9 mouse cellular contexts compared by ENCODE assay signal in genomic region chr7:118488060-118488664, GRCm38 (mm10). TPM values are rescaled to one million over a fixed set of nuclear protein-coding genes. Genes with fewer than 3 reads are reported as not detected.
DNase-seq lines count a peak whose midpoint lies in the region; ATAC-seq lines count a peak whose summit lies in the region.
"Had no signal": no experiment of that assay in that cellular context is flagged by ENCODE, and none has a peak within 500 bp of the region (broad histone marks: within the 10 kb centered on the region; RNA-seq: fewer than 3 reads in every experiment).

No protein-coding gene starts in this region.

- peaks cover 15% of the 10 kb centered on the region; the same call in 1 of the 2 replicates for H3K36me3 ChIP-seq in heart, embryonic 10.5 days
- H3K36me3 ChIP-seq in lung, embryonic 15.5 days = peaks cover 9% of the 10 kb centered on the region; the same call in 1 of the 2 replicates
- H3K36me3 ChIP-seq in limb, embryonic 13.5 days = peaks cover 37% of the 10 kb centered on the region
- no peaks in the 10 kb centered on the region for H3K36me3 ChIP-seq in stomach, embryonic 16.5 days (ENCODE audit: control insufficient read depth, insufficient read depth, low read length)

- peak overlapping the region; percentile 5; the same call in 1 of the 2 replicates for H3K4me3 ChIP-seq in heart, embryonic 10.5 days
- H3K4me3 ChIP-seq in lung, embryonic 15.5 days = peak overlapping the region; percentile 21; the same call in 1 of the 2 replicates
- H3K4me3 ChIP-seq in limb, embryonic 13.5 days = peak overlapping the region; percentile 15
- H3K4me3 ChIP-seq in stomach, embryonic 16.5 days (replicated peaks; ENCODE audit: low read length) = peak overlapping the region; percentile 7

- H3K9me3 ChIP-seq in heart, embryonic 10.5 days = no peaks in the 10 kb centered on the region
- H3K9me3 ChIP-seq in lung, embryonic 15.5 days = no peaks in the 10 kb centered on the region
- H3K9me3 ChIP-seq in limb, embryonic 13.5 days = no peaks in the 10 kb centered on the region
- no peaks in the 10 kb centered on the region for H3K9me3 ChIP-seq in stomach, embryonic 16.5 days (replicated peaks; ENCODE audit: control insufficient read depth, low read length)

- DNase-seq in heart, embryonic 10.5 days (ENCODE audit: low spot score) = no peak
- no peak for DNase-seq in heart, adult 9 months (ENCODE audit: low spot score in 2 of 2)
- no peak for DNase-seq in lung, postnatal 36 days
- DNase-seq in spleen, postnatal 10 days (ENCODE audit: low spot score in 2 of 2) = no peak
- no peak for DNase-seq in frontal cortex, postnatal 25 days (ENCODE audit: low spot score in 2 of 2)
- DNase-seq: cerebellum, adult 18-20 months had no signal

- H3K9ac ChIP-seq in lung, embryonic 15.5 days = no peak overlapping the region; the same call in 1 of the 2 replicates
- H3K9ac ChIP-seq in limb, embryonic 13.5 days = 0 out of 2 replicates have a peak overlapping the region, but pooled peaks have one; percentile 25
- peak overlapping the region; percentile 6; the same call in 1 of the 2 replicates for H3K9ac ChIP-seq in stomach, embryonic 16.5 days (ENCODE audit: low read length)

- H3K27me3 ChIP-seq in heart, embryonic 10.5 days (ENCODE audit: insufficient read depth, poor library complexity, severe bottlenecking) = peaks cover 43% of the 10 kb centered on the region
- H3K27me3 ChIP-seq in lung, embryonic 15.5 days = no peaks in the 10 kb centered on the region
- peaks cover 16% of the 10 kb centered on the region for H3K27me3 ChIP-seq in limb, embryonic 13.5 days
- no peaks in the 10 kb centered on the region; the same call in 1 of the 2 replicates for H3K27me3 ChIP-seq in stomach, embryonic 16.5 days (ENCODE audit: control insufficient read depth, insufficient read depth, low read length)

- peaks cover 35% of the 10 kb centered on the region for H3K4me1 ChIP-seq in heart, embryonic 10.5 days
- peaks cover 46% of the 10 kb centered on the region for H3K4me1 ChIP-seq in lung, embryonic 15.5 days
- peaks cover 46% of the 10 kb centered on the region for H3K4me1 ChIP-seq in limb, embryonic 13.5 days
- H3K4me1 ChIP-seq in stomach, embryonic 16.5 days (ENCODE audit: control insufficient read depth, insufficient read depth, low read length) = peaks cover 50% of the 10 kb centered on the region

- no peak overlapping the region for H3K27ac ChIP-seq in heart, embryonic 10.5 days
- H3K27ac ChIP-seq in lung, embryonic 15.5 days = peak overlapping the region; percentile 72
- H3K27ac ChIP-seq in limb, embryonic 13.5 days = no peak overlapping the region
- H3K27ac ChIP-seq in stomach, embryonic 16.5 days (ENCODE audit: low read length) = peak overlapping the region; percentile 54; the same call in 1 of the 2 replicates

- H3K4me2 ChIP-seq in lung, embryonic 15.5 days = peak overlapping the region; percentile 92
- peak overlapping the region; percentile 89 for H3K4me2 ChIP-seq in limb, embryonic 13.5 days (replicated peaks)
- H3K4me2 ChIP-seq in stomach, embryonic 16.5 days (ENCODE audit: low read depth, low read length) = peak overlapping the region; percentile 79

- WGBS in heart, embryonic 10.5 days = 31% methylated on average over 8 of the region's 8 CpGs
- 22% methylated on average over 8 of the region's 8 CpGs for WGBS in lung, embryonic 15.5 days
- WGBS in limb, embryonic 13.5 days = 36% methylated on average over 8 of the region's 8 CpGs
- WGBS in stomach, embryonic 16.5 days = 35% methylated on average over 8 of the region's 8 CpGs

- no peak for ATAC-seq in lung, embryonic 15.5 days (ENCODE audit: borderline replicate concordance, extremely low read depth, low FRiP score, low TSS enrichment)
- no peak for ATAC-seq in limb, embryonic 13.5 days (ENCODE audit: low FRiP score, low read depth)
- ATAC-seq in stomach, embryonic 16.5 days (ENCODE audit: insufficient read depth, low FRiP score) = no peak

RNA-seq across cellular contexts. Expression of gene Itpripl2, which starts 3.6 kb away (rescaled TPM):
- polyA plus RNA-seq in heart, embryonic 10.5 days (2016; fragmentation: Nextera tagmentation; extraction: Ambion mirVana) = 1.6 and 2.2 TPM in 2 replicates
- polyA plus RNA-seq in lung, embryonic 15.5 days (2015; fragmentation: Nextera tagmentation; extraction: Ambion mirVana) = 7.4 and 8.1 TPM in 2 replicates
- 6.1 and 6.4 TPM in 2 replicates for polyA plus RNA-seq in limb, embryonic 13.5 days (2015; fragmentation: Nextera tagmentation; extraction: Ambion mirVana)
- 5.0 and 5.4 TPM in 2 replicates for polyA plus RNA-seq in stomach, embryonic 16.5 days (2015; fragmentation: Nextera tagmentation; extraction: Ambion mirVana)

RNA-seq across cellular contexts. Expression of gene Syt17, which starts 40.1 kb away (rescaled TPM):
- polyA plus RNA-seq in heart, embryonic 10.5 days (2016; fragmentation: Nextera tagmentation; extraction: Ambion mirVana) = 0.74 and 1.3 TPM in 2 replicates
- polyA plus RNA-seq in lung, embryonic 15.5 days (2015; fragmentation: Nextera tagmentation; extraction: Ambion mirVana) = 2.8 and 3.4 TPM in 2 replicates
- 1.8 and 2.2 TPM in 2 replicates for polyA plus RNA-seq in limb, embryonic 13.5 days (2015; fragmentation: Nextera tagmentation; extraction: Ambion mirVana)
- polyA plus RNA-seq in stomach, embryonic 16.5 days (2015; fragmentation: Nextera tagmentation; extraction: Ambion mirVana) = 5.3 and 6.0 TPM in 2 replicates

RNA-seq across cellular contexts. Expression of gene Coq7, which starts 45.0 kb away (rescaled TPM):
- polyA plus RNA-seq in heart, embryonic 10.5 days (2016; fragmentation: Nextera tagmentation; extraction: Ambion mirVana) = 151 and 174 TPM in 2 replicates
- 115 and 130 TPM in 2 replicates for polyA plus RNA-seq in lung, embryonic 15.5 days (2015; fragmentation: Nextera tagmentation; extraction: Ambion mirVana)
- 86.3 and 96.7 TPM in 2 replicates for polyA plus RNA-seq in limb, embryonic 13.5 days (2015; fragmentation: Nextera tagmentation; extraction: Ambion mirVana)
- polyA plus RNA-seq in stomach, embryonic 16.5 days (2015; fragmentation: Nextera tagmentation; extraction: Ambion mirVana) = 88.7 and 90.9 TPM in 2 replicates

Comparison
In these comparisons a context has a peak if more than half of its experiments do, and no peak if none do; other contexts are left out.
1. H3K27ac ChIP-seq: peak in lung, embryonic 15.5 days (single experiment) and stomach, embryonic 16.5 days (single experiment); none in heart, embryonic 10.5 days (single experiment) and limb, embryonic 13.5 days (single experiment).
2. Peak in every context shown above with its lines, with median percentiles within 50 percentile points of each other: H3K4me3 ChIP-seq and H3K4me2 ChIP-seq.